Mouse (Mus musculus): Measurements from ENCODE around the gene Prkch. TPM values are rescaled to one million over a fixed set of nuclear protein-coding genes. Genes with fewer than 3 reads are reported as not detected.

Prkch gene
- total RNA-seq, 4 experiments from 2014 or later: 3.2 to 5.6 (median 4.3) TPM

DNA sequence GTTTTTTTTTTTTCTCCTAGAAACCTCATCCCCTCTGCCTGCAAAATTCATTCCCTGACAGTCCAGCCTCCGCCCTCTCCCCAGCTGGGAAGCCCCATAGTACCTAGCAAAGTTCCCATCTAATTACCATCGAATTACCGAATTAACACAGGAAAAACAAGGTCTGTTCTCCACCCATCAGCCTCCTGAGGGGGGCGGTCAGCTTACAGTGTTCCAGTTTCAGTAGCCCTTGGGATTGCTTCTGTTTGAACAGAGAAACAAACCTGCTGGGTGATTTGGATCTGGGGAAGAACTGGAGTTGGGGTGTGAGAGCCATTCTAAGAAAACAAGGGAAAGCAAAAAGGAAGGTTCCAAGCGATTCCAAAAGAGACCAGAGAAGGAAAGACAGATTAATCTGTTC, 209.1 kb downstream of the Prkch start:
- DNase-seq (ENCODE audit: low spot score in 2 of 2): no peak

GRCm38 (mm10) chr12:73794151-73794883, 209.7 kb downstream of the Prkch start:
- peak; percentile 31 for DNase-seq (ENCODE audit: low spot score in 2 of 2)

DNA sequence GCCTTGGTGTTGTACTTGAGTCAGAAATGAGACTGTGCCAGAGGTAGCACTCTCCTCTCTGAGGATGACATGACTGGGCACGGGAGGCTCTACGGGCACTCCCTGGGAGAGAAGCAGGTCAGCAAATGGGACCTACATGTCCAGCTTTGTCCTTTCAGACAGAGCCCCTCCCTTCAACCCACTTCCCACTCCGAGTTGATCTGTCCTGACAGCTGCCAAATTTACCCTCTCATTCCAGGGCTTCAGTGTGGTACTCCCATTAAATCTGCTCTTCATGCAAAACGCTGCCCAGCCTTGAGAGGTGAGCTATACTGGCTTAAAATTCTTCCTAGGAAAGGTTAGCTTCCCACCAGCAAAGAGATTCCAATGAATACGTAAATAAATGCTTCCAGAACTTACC, 215.1 kb downstream of the Prkch start:
- DNase-seq (ENCODE audit: low spot score in 2 of 2): no peak

GRCm38 (mm10) chr12:73800886-73801285, 216.3 kb downstream of the Prkch start:
- no peak for DNase-seq (ENCODE audit: low spot score in 2 of 2)

GRCm38 (mm10) chr12:73801845-73802244, 217.2 kb downstream of the Prkch start:
- no peak for DNase-seq (ENCODE audit: low spot score in 2 of 2)

- no peak for DNase-seq (ENCODE audit: low spot score in 2 of 2)
Observed at GRCm38 (mm10) chr12:73802379-73803057, 217.9 kb downstream of the Prkch start.

GRCm38 (mm10) chr12:73803946-73804345, 219.3 kb downstream of the Prkch start:
- no peak for DNase-seq (ENCODE audit: low spot score in 2 of 2)

GRCm38 (mm10) chr12:73805541-73805940, 220.9 kb downstream of the Prkch start:
- no peak for DNase-seq (ENCODE audit: low spot score in 2 of 2)

DNA sequence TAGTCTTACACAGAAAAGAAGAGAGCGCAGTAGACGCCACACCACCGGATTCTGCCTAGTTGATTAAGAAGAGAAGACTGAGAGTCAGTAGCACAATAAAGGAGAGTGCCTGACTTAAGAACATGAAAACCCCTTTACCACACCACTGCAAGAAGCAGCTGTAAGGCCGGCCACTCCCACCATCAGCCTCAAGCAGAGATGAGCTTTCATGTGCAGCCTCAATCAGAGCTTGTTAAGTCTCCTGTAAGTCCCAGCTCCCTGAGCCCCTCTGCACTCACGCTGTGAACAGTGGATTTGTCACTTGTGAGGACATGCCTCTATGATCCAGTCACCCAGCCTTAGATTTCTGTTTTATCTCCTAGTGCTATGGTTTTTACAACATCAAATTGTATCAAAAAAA, 221.4 kb downstream of the Prkch start:
- DNase-seq (ENCODE audit: low spot score in 2 of 2): no peak

DNA sequence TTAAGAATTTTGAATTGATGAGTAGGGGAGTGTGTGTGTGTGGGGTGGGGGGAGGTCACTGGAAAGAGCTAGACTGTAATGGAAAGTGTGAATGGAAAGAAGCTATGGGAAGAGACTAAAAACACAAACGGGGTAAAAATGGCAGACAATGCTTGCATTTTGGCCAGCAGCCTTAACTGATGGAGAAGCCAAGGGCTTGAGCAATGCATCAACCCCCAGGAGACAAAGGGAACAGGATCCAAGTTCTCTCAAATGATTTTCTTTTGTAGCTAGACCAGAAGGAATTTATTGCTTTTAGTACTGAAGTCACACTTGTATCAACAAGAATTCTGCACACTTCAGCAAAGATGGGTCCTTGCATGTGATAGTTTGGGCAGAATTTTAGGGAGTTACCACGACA, 222.6 kb downstream of the Prkch start:
- no peak for DNase-seq (ENCODE audit: low spot score in 2 of 2)

DNA sequence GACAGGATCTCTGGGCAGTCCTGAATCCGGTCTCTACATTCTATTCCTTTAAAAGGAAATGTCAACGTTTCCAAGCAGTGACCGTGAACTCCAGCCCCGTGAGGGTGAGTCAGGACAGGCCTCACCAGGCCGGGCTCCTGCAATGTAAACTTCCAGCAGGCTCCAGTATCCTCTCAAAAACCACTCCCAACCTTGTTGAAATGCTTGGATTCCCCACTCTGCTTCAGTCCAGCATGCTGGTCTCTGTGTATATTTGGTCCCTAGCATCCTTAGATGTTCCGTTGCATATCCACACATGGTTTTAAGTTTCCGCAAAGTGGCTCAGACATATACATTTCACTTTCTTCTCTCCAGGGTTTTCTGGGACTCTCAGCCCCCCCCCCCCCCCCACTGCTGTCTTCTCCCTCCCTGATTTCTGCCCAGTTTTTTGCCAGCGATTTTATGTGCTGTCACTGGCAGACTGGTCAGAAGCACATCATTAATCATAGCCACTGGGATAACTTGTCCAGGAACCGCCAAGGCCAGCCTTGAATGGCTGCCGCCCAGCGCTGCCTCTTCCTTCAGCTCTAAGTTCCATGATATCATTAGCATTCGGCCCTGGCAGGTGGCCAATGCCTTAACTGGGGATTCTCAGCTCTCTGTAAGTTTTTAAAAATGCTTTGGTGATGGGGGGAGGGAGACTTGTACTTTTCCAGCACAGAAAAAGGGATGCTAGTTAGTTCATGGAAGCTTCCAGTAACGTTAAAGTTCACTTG, 225.6 kb downstream of the Prkch start:
- peak in 1 of 2 experiments; percentile 37 for DNase-seq (ENCODE audit: low spot score in 2 of 2)

- no peak for DNase-seq (ENCODE audit: low spot score in 2 of 2)
Observed at GRCm38 (mm10) chr12:73810903-73811302, 226.3 kb downstream of the Prkch start.

- DNase-seq (ENCODE audit: low spot score in 2 of 2): no peak
Observed at GRCm38 (mm10) chr12:73812198-73812597, 227.6 kb downstream of the Prkch start.

- DNase-seq (ENCODE audit: low spot score in 2 of 2): no peak
Observed at GRCm38 (mm10) chr12:73813016-73813900, 228.7 kb downstream of the Prkch start.

DNA sequence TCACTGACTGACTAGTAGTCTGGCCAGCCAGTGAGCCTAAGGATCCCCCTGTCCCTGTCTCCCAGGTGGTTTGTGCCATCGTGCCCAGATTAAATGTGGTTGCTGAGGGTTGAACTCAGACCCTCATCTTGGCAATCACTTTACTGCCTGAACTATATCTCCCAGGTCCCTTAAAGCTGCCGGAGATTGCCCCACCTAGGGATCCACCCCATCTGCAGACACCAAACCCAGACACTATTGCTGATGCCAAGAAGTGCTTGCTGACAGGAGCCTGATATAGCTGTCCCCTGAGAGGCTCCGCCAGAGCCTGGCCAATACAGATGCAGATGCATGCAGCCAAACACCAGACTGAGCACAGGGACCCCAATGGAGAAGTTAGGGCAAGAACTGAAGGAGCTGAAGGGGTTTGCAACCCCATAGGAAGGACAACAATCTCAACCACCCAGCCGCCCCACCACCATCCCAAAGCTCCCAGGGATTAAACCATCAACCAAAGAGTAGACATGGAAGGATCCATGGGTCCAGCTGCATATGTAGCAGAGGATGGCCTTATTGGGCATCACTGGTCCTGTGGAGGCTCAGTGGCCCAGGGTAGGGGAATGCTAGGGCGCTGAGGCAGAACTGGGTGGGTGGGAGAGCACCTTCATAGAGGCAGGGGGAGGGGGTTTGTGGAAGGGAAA, 229.6 kb downstream of the Prkch start:
- DNase-seq (ENCODE audit: low spot score in 2 of 2): no peak

- DNase-seq (ENCODE audit: low spot score in 2 of 2): no peak
Observed at GRCm38 (mm10) chr12:73814897-73815296, 230.3 kb downstream of the Prkch start.

DNA sequence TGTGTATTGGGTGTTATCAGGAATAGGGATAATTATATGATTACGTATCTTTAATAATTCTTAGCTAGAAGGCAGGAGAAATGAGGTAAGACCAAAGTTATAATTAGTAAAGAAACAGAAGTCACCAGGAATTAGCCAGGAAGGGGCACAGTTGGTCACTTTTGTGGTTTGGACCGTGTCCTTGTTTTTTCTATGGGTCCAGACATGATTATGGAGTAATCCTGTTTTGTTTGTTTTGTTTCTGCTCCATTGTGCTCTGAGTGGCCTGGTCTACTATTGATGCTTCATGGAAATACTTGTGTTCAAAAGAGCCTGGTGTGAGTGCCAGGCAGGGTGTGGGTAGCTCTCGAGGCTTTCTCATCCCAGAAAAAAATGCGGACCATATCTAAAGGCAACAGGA, 230.9 kb downstream of the Prkch start:
- DNase-seq (ENCODE audit: low spot score in 2 of 2): no peak

GRCm38 (mm10) chr12:73815892-73816291, 231.3 kb downstream of the Prkch start:
- no peak for DNase-seq (ENCODE audit: low spot score in 2 of 2)

GRCm38 (mm10) chr12:73816866-73817265, 232.3 kb downstream of the Prkch start:
- DNase-seq (ENCODE audit: low spot score in 2 of 2): no peak

GRCm38 (mm10) chr12:73818801-73819200, 234.2 kb downstream of the Prkch start:
- DNase-seq (ENCODE audit: low spot score in 2 of 2): no peak

DNA sequence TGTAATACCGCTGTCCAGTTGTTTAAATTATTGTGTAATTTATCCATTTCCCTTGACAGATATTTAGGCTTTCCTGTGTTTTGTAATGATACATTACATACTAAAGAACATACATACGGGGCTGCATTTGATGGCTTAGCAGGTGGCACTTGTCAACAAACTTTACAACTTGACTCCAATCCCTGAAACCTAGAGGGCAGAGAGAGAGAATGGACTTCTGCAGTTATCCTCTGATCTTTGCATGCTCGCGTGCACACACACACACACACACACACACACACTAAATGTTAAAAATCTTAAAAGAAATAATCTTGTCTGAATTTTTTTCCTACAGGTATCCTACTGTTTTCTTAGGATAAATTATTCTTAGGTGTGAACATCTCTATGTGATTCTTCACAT, 236.6 kb downstream of the Prkch start:
- no peak for DNase-seq (ENCODE audit: low spot score in 2 of 2)

Measured in layer of hippocampus, adult 8-10 months (tissue).